Mouse (Mus musculus): ENCODE results near the gene Mrpl35. TPM values are rescaled to one million over a fixed set of nuclear protein-coding genes. Genes with fewer than 3 reads are reported as not detected.
"Not testable (repeated sequence)": the region's sequence is repeated elsewhere in the genome, so short reads cannot be mapped to it uniquely, and the experiment has no call there.

The Mrpl35 gene
- 24.7 and 25.6 TPM in 2 replicates for total RNA-seq (2015)
- total RNA-seq (2017): 12.0 and 18.1 TPM in 2 replicates

DNA sequence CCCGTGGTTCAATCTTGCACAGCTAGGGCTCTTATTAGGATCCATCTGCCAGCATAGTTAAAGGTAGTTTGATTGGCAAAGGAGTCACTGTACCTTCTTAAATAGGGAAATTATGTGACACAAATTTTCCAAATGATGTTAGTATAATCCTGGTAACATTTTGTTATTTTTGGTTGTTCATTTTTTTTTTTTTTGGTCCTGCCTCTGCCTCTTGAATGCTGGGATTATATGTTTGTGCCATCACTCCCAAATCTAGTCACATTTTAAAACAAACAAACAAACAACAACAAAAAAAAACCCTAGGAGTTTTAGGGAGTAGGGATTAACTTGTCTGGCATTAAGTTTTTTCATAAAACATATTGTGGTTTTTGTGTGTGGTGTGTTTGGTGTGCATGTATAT lies at the start of gene Mrpl35:
Mrpl35 (minus strand) TSS at position 101 of the 400 bp plus-strand sequence.
- ATAC-seq (ENCODE audit: poor library complexity, severe bottlenecking): no peak

DNA sequence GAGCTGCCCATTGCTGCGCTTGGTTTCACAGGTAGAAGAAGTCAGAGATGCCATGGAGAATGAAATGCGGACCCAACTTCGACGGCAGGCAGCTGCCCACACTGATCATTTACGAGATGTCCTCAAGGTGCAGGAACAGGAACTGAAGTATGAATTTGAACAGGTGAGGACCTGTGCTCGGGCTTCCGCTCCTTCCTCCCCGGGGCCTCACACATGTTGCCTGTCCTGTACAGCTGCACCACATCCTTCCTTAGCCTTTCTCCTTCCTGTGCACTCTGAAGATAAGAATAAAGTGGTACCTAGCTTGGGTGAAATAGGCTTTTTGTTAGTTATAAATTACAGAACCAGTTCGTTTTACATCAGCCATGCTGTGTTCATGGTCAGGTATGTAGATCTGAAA lies 44.6 kb upstream of the Mrpl35 start:
- 0 out of 2 replicates have a peak, but pooled peaks have one; percentile 27 for ATAC-seq (ENCODE audit: poor library complexity, severe bottlenecking)

DNA sequence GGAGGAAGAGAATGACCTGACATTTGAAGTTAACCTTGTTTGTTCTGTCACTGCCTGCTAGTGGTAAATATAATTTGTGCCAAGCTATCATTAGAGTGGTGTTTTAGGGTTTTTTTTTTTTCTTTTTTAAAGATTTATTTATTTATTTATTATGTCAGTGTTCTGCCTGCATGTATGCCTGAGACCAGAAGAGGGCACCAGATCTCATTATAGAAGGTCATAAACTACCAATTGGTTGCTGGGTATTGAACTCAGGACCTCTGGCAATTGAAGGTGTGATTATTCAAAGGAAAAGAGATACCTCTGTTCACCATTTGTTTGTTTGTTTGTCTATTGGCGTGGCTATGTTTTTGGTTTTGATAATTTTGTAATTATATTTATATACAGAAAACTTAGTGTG lies 42.0 kb upstream of the Mrpl35 start:
- no peak for ATAC-seq (ENCODE audit: poor library complexity, severe bottlenecking)

DNA sequence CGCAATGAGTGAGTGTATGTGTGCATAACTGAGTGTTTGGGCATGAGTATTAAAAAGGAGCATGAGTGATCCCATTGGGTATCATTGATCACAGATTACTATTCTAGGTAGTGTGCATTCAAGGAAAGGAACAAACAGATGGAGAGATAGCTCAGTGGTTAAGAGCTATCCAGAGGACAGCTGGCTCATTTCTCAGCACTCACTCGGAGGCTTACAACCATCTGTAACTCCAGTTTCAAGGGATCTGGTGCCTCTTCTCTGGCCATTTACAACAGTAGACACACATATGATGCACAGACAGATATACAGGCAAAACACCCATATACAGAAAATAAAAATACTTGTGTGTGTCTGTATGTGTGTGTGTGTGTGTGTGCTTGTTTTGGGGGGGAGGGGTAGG lies 41.0 kb upstream of the Mrpl35 start:
- ATAC-seq (ENCODE audit: poor library complexity, severe bottlenecking): no peak

DNA sequence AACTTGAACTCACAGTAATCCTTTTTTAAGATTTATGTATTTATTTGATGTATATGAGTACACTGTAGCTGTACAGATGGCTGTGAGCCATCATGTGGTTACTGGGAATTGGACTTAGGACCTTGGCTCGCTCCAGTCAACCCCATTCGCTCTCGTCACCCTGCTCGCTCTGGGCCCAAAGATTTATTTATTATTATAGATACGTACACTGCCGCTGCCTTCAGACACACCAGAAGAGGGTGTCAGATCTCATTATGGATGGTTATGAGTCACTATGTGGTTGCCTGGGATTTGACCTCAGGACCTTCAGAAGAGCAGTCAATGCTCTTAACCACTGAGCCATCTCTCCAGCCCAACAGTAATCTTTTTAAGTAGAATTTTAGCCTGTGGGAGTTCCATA lies 20.1 kb upstream of the Mrpl35 start:
- ATAC-seq (ENCODE audit: poor library complexity, severe bottlenecking): not testable (repeated sequence)

DNA sequence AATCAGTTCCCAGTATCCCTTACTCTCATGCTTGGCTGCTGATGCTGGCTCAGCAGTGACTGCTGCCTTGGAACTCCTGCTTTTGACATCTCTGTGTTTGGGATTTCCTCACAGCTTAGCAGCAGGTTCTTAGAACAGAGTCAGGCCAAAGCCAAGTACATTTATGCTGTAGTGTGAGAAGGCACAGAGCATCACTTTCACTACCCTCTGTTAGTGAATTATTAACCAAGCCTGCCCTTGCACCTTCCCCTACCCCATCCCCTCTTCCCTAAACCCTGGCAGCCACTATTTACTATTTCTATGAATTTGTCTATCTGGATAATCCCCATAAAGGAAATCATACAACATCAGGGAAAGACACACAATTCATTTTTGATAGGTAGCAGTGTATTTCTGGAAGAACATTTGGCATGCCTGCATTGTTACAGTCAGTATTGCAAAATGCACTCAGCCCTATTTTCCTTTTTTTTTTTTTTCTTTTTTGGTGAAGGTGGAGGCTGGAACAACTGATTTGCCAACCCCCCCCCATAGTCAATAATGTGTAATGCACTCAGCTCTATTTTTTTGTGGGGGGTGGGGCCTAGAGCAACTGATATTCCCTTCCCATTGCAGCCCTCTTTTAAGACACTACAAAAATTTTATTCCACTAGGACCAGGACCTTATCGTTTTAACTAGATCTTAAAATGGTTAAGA lies 14.0 kb upstream of the Mrpl35 start:
- ATAC-seq (ENCODE audit: poor library complexity, severe bottlenecking): no peak

DNA sequence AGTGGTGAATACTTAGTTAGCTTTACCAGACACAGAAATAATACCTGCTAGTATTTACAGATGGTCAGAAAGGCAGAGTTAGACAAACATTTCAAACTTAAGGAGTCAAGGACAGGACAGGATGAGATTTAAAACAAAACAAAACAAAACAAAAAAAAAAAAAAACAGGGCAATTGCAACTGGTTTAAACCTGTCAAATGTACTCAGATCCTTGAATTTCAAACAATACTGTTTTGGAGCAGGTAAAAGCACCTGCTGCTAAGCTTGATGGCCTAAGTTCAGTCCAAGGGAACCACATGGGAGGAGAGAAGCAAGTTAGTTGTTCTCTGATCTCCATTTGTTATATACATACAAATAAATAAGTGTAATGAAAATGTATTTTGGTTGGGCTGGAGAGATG lies 13.0 kb upstream of the Mrpl35 start:
- ATAC-seq (ENCODE audit: poor library complexity, severe bottlenecking): no peak

DNA sequence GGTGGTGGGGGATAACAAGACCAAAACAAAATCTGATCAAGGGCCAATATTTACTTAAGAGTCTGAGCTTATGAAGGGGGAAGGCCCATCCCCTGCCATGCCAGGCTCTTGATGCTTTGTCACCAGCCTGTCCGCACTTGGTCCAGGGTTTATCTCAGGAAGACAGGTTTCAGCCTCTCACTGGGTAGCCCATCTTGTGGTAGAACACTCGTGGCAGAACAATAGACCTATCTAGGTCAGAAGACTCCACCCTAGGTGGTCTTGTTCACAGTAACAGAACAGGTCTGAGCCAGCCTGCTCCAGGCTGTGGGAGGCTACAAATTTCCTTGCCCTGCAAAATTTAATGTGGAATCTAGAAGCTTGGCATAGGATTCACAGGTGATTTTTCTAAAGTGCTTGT lies 10.0 kb upstream of the Mrpl35 start:
- no peak for ATAC-seq (ENCODE audit: poor library complexity, severe bottlenecking)

DNA sequence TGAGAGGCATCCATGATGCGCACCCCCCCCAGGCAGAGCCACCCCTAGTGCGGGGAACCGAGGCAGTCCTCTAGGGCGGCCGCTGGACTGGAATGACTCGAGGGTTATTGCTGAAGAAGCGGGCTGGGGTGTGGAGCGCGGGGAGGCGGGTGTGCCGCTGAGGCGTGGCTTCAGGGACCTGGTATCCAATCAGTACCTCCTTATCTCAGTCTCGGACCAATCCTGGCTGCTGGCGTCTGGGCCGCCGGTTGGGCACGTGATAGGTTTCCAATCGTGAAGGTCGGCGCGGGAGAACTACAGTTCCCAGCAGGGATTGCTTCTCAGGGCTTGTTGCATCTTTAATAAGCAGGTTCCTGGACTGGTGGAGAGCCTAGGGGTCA lies 4.8 kb upstream of the Mrpl35 start:
- peak; percentile 94 for ATAC-seq (ENCODE audit: poor library complexity, severe bottlenecking)

DNA sequence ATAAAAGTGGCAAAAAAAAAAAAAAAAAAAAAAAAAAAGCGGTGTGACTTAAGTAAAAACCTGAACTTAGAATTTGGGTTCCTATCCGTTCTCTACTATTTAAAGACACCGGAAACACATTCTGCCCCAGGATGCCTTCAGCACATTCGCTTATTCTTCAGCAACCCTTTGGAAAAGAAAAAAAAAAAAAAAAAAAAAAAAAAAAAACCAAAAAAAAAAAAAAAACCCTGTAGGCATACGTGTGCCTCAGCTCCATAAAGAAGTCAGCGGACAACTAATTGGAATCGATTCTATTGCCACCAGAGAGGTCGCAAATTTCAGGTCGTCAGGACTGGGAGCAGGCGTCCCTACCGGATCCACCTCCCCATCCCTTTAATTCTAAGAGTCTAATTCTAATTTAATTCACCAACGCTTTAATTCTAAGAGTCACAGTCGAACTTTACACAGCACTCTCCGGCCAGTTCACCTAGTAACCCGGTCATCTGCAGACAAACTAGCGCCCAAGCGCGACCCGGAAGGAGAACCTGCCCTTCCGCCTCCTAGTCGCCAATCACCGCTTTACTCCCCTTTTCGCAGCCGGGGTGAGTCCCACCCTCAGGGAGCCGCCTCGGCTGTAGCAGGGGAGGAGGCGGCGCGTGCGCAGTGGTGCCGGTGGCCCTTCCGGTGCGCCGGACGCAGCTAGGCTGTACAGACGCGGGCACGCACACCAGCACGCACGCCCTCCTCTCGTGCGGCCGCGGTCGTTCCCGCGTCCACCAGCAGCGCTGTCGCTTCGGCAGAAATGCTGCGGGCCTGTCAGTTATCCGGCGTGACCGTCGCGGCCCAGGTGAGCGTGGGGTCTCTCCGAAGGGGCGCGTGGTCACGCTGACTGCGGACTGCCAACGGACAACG lies 4.2 kb upstream of the Mrpl35 start, which contains the start of gene Immt:
Immt (plus strand) TSS at position 642 of the 891 bp plus-strand sequence.
- ATAC-seq (ENCODE audit: poor library complexity, severe bottlenecking): peak; percentile 93

DNA sequence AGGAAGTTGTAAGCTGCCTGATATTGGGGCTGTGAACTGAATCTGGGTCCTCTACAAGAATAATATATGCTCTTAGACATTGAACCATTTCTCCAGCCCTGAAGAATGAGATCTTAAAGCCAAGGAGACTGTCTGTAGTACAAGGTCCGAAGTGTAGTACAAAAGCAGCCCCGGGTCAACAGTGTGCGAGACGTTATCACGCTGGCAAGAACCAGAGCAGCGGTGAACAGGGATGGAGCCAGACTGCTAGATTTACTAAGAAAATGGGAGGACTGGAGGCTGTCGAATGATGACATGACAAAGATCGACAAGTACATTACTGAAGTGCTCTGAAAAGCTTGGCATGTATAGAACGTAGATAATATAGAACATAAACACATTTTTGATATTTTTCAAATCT lies 3.0 kb upstream of the Mrpl35 start:
- no peak for ATAC-seq (ENCODE audit: poor library complexity, severe bottlenecking)

DNA sequence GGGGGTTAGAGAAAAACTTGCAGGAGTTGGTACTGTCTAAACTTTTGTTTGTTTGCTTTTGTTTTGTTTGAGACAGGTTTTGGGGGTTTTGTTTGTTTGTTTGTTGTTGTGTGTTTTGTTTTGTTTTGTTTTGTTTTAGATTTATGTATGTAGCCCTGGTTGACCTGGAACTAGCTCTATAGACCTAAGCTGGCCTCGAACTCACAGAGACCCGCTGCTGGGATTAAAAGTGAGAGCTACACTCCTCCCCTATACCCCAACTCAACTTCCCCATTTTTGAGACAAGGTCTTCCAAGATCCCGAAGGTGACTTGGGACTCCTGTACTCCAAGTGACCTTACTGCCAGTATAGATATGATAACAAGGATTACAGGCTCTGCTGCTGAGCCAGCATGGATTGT lies 2.8 kb downstream of the Mrpl35 start:
- 0 out of 2 replicates have a peak, but pooled peaks have one; percentile 22 for ATAC-seq (ENCODE audit: poor library complexity, severe bottlenecking)

DNA sequence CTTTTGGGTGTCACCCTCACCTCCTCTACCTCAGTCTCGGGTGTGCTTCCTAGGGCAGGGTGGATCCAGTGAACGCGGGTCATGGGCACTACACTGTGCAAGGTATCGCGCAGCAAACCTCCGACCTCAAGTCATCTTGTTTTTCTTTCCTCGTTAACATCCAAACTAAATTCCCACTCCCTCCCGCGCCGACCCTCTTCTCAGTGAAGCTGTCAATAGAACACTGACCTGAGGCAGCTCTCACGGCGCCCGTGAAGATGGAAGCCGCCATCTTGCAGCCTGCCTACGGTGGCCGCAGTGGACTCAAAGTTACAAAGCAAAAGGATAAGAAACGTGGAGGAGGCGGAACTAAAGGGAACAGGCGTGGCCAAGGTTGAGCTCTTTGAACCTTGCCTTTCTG lies 3.3 kb downstream of the Mrpl35 start:
- peak; percentile 100 for ATAC-seq (ENCODE audit: poor library complexity, severe bottlenecking)

DNA sequence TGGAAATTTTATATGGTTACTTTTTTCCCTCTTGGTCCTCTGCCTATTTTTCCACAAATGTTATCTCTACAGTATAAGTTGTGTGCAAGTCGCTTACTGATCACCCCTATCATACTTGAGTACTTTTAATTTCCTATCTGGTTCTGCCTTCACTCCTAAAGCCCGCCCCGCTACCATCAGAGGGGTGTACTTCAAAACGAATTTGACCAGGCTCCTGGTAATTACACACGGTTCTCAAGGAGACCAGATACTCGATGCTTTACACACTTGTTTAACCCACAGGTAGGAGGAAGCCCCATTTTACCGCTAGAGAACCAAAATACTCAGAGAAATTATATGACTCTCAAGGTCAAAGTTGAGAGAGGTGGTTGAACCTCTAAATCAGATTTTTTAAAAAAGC lies 3.7 kb downstream of the Mrpl35 start:
- 0 out of 2 replicates have a peak, but pooled peaks have one; percentile 5 for ATAC-seq (ENCODE audit: poor library complexity, severe bottlenecking)

DNA sequence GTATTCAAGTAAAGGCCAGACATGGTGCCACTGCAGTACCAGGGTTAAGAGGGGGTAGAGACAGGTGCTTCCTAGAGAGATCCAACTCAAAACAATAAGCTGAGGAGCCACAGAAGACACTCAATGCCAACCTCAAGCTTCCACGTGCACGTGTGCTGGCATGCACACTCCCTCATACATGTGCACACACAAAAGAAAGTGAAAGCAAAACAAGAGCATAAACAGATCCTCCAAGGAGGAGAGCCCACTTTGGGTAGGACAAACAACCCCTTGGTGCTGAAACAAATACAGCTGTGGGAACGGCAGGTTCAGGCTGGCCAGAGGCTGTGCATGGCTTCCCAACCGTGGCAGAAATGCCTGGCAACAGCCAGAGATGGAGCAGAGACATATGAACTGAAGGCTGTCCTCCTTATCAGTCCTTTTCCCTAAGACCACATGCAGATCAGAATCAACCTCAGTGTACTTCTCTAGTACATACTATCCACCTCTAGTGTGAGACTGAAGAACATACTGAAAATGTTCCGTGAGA lies 6.9 kb downstream of the Mrpl35 start:
- no peak for ATAC-seq (ENCODE audit: poor library complexity, severe bottlenecking)

DNA sequence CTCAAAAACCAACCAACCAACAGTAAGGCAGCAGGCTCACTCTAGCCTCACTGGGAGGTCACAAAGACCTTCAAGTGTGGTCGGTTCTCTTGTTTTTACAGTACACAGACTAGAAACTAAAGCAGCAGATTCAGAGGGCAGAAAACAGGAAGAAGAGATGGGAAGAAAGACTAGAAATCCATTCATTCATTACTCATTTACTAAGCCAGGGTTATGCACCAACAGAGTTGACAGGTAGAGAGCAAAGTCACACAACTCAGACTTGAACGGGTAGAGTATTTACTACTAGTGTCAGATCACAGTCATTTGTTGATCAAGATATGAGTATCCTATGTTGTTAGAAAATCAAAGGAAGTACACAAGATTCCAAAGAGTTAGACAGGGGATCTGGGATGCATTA lies 13.9 kb downstream of the Mrpl35 start:
- ATAC-seq (ENCODE audit: poor library complexity, severe bottlenecking): no peak

DNA sequence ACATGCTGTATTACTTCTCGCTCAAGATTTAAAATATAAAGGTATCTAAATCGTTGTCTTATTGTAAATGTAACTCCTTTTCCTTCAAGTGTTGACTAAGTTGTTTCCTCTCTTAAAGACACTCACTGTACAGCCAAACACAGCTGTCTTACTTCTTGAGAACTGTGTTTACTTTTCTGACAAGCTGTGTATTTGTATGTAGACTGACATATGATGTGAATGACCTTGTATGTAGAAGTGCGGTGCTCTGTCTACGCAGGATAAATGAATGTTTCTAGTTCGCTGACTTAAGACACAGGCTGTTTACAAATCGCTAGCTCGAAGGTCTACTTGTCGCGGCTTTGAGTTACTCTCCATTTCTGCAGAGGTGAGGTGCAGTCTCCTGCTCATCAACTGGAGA lies 16.9 kb downstream of the Mrpl35 start:
- no peak for ATAC-seq (ENCODE audit: poor library complexity, severe bottlenecking)

DNA sequence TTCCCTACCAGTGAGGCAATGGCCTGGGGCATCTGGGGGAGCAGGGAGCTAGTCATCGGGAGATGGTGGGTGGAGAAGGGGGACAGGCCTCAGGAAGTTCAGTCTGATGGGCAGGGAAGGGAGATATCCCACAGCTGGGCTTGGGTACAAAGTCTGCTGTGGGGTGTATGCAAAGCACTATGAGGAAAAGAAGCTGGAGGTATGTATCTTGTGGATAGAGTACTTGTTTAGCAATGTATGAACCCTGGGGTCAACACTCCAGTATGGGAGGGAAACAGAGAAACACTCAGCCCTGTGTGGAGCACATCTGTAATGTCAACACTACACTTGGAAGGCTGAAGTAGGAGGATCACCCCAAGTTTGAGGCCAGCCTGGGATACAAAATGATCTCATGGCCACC lies 20.1 kb downstream of the Mrpl35 start:
- no peak for ATAC-seq (ENCODE audit: poor library complexity, severe bottlenecking)

DNA sequence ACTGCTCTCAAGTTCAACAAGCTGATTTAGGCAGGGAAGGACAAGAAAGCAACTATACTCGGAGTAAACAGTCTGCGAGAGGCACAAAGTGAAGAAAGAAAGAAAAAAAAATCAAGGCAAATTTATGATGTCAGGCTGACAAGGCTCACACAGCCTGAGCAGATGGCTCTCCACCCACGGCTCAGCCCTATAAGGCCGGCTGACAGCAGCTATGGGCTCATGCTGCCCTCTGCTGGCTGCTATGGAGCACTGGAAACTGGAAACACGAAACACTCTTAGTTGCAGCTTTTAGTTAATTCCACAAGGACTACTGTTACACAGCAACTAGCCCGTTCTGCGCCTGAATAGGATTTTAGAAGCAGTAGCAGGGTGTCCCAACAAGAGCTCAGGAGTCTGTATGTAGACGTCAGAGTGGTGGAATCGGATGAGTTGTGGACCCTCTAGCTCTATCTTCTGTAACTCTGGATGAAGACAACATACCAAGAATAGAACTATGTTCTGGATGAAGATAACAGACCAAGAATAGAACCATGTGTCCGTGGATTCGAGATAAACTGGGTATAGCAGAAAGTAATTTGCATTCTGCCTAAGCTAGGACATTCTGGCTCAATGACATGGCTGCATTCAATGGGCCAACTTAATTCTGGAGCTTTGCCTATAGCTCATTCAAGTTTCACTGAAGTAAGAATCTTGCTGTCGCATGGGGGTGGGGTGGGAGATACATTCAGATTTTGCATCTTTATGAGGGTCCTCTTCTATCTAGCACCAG lies 22.5 kb downstream of the Mrpl35 start:
- peak; percentile 95 for ATAC-seq (ENCODE audit: poor library complexity, severe bottlenecking)

DNA sequence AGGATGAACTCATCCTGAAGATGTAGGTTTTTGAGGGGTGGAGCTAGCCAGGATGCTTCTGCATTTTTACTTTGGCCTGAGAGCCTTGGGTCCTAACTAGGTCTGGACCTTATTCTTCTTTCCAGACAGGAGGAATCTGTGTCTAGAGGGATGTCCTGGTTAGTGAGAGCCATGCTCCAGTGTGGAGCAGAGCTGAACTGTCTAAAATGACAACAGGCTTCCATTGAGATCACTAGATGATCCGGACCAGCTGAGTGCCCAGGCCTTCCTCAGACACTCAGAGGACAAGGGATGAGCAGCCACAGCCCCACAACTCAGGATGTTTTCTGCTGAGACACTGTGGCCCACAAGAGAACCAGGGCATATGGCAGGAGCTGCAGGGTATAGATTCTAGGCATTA lies 23.2 kb downstream of the Mrpl35 start:
- ATAC-seq (ENCODE audit: poor library complexity, severe bottlenecking): no peak

DNA sequence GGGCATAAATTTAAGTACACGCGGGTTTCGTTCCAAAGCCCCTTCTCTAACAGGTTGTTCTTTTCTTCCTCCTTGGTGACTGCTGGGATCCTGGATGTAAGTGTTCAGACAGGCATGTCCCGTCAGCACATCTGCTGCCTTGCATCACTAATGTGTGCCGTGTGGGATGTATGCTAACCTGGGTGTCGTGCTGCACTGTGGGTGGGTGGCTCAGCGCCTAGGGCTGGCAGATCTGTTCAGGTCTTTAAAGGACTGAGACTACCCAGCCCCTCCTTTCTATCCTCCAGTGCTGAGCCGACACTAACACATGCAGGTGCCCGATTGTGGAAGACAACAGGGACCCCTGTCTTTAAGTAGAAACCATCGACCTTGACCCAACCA lies 25.1 kb downstream of the Mrpl35 start:
- ATAC-seq (ENCODE audit: poor library complexity, severe bottlenecking): no peak

Data from megakaryocyte, adult 5-6 weeks (primary cell).